Mouse (Mus musculus) CD4-positive helper T cell, adult 2 months (primary cell): ENCODE results near the gene Tbxas1.

Experiments
- DNase-seq: peaks from one replicate; pipeline ENCODE4 v3.0.0-alpha.2; 2012; ENCODE audit warnings: low read depth, missing footprints, low spot score

Gene Tbxas1

GRCm38 (mm10) chr6:38922517-38922916 is 47.3 kb downstream of the Tbxas1 start:
- no peak for DNase-seq

DNA sequence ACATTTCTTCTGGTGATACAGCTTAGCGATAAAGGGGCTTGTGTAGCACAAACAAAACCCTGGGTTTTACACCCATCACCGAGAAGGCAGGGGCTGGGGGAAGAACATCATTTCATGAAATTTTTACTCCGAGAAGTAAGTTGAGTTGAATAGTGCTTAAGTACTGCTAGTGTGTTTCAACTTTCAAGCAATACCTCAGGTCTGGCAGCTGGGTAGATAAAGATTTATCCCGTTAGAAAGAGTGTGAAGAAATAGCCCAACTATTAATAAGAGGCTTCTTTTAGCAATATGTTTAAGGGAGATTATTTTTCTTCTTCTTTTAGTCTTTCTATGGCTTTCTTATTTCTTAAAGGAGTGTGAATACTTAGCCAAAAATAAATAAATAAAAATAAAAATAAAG is 48.2 kb downstream of the Tbxas1 start:
- no peak for DNase-seq

DNA sequence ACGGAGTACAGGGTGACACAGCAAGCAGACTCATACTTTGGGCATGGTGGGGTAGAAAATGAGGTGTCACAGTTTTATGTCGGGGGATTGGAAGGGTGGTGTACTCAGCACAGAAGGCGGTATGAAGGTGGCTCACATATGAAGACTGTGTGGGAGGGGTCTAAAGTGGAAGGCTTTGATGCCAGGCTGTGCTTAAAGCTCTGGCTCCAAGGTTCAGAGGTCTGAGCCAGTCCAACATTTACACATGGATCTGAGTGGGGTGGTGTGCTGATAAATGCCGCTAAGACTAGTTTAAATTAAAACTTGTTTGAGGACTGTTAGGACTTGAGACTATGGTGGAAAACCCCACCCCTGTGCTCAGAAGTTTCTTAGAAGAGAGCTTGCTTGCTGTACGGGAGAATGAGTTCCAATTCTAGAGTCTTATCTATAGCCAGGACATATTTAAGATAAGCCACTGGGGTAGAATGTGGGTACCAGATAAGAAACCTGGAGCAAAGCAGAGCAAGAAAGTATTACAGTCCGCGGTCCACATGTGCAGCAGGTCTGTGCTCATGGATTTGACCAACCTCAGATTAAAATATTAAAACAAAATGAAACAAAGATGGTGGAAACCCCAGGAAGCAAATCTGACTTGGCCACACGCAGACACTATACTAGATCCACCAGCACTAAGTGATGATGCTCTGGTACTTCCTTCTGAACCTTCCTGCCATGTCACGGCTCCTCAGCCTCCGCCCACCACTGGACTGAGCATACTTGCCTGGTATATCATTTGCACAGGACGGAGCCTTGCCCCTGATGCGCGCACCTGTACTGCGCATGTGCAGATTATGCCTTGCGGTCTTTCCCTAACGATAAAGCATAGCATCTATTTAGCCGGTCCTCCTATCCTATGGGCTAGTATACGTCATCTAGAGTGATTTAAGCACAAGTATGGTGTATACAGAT is 48.9 kb downstream of the Tbxas1 start:
- DNase-seq, result no peak

DNA sequence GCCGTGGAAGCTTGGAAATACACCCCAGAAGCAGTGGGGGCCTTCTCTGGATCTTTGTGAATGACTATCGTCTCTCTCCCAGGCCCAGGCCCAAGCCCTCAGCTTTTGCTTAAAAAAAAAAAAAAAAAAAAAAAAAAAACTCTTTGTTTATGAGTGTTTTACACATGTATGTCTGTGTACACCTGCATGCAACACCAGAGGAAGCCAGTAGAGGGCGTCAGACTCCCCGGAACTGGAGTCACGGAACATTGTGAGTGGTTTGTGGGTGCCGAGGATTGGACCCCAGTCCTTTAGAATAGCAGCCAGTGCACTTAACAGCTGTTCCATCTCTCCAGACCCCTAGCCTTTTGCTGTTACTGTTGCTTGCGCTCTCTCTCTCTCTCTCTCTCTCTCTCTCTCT is 50.5 kb downstream of the Tbxas1 start:
- no peak for DNase-seq

GRCm38 (mm10) chr6:38926135-38926962 is 51.1 kb downstream of the Tbxas1 start:
- no peak for DNase-seq

- DNase-seq, result no peak
These were observed 51.8 kb downstream of the Tbxas1 start for GRCm38 (mm10) chr6:38926963-38927361.

DNA sequence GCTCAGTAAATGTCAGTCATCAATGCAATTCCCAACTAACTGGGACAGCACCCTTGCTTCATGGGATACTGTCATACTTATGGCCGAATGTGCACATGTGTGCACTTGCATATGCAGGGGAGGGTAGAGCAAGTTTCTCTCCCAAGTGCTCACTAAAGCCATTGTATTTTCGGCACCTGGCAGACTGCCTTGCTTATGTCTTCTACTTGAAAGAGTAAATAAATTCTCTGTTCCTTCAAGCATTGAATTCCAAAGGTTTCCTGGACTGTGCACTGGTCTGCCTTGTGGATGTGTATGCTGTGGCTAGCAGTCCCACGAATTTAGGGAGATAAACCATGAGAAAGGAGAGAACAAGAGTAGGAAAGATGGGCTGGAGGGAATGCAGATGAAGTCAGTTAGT is 53.3 kb downstream of the Tbxas1 start:
- DNase-seq, result no peak

DNA sequence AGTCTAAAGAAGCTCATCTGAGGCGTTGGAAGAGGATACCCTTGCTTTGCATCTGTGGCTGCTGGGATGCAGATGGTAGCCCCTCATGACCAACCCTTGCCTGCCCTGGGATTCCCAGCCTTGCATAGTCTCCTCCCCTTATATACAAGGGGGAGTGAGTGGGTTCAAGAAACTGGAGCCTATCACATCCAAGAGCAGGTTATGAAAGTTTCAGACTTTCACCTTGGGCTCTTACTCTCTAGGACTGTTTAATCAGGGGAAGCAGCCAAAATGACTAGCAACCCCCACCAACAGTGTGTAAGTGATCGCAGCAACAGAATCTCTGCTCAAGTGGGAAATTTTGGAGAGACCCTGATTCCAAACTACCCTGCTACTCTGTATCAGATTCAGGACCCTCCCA is 60.8 kb downstream of the Tbxas1 start:
- no peak for DNase-seq

- no peak for DNase-seq
These were observed 63.2 kb downstream of the Tbxas1 start for GRCm38 (mm10) chr6:38938421-38938820.

- no peak for DNase-seq
These were observed 63.9 kb downstream of the Tbxas1 start for GRCm38 (mm10) chr6:38939096-38939495.

DNA sequence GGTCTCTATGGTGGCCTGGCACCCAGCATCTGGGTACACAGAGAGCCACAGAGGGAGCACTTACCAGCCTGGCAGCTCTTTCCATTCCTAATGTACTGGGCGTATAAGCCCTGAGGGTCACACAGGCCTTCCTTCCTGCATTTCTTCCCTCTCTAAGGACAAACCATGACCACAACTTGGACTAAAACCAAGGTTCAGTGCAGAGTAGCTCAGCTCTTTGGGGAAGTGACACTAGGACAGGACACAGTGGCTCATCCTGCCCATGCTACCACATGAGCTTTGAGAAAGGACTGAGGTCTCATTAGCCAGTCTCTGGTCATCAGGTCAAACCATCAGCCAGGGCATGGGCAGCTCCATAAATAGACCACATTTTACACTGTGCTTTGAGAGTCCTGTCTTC is 65.8 kb downstream of the Tbxas1 start:
- no peak for DNase-seq

DNA sequence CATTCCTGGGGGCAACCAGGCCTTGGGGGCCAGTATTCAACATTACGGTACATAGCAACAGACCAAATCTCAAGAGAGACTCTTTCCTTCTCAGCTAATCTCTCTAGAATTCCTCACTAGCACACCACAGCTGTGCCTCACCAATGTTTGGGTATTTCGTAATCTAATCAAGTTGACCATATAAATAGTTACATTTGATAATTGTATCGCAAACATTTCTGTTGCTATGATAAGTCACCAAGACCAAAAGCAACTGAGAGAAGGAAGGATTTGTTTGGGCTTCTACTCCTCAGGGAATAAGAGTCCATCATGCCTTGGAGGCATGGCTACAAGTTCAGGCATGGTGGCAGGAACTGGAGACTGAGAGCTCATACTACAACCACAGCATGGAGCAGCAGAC is 67.6 kb downstream of the Tbxas1 start:
- no peak for DNase-seq

- DNase-seq, result no peak
These were observed 69.2 kb downstream of the Tbxas1 start for GRCm38 (mm10) chr6:38944392-38944791.

GRCm38 (mm10) chr6:38944826-38945225 is 69.6 kb downstream of the Tbxas1 start:
- no peak for DNase-seq

DNA sequence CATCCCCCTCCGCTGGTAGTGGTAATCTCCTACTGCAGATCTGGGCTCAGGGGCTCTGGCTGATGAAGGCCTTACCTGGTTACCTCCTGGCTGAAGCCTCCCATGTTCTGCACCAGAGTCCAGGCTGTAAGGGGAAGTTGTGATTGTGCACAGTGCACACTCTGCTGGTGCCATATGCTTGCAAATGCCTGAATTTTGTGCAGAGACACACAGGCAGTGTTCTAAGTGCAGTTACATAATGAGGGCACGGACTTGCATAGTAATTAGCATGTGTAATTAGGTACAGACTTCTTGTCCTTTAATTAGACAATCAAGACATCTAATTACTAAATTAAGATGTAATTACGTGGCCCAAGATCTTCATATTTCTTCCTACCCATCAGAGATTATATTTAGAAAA is 70.5 kb downstream of the Tbxas1 start:
- DNase-seq, result no peak

DNA sequence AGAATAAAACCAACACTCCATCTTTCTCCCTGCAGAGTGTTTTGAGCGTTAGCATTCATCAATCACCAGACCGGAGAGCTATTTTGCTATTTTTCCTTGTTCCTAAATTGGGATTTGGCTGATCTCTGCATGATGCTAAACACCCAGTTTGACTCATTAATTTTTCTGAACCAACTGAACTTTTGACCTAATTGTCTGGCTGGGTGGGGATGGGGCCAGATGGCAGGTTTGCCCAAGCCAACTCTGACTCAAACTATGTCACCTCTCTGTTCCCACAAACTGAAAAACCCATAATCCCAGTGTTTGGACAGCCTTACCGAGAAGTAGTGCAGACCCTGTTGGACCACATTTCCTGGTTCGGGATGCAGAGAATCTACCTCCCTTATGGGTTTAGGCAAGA is 72.1 kb downstream of the Tbxas1 start:
- no peak for DNase-seq

- DNase-seq, result no peak
These were observed 74.5 kb downstream of the Tbxas1 start for GRCm38 (mm10) chr6:38949683-38950161.

DNA sequence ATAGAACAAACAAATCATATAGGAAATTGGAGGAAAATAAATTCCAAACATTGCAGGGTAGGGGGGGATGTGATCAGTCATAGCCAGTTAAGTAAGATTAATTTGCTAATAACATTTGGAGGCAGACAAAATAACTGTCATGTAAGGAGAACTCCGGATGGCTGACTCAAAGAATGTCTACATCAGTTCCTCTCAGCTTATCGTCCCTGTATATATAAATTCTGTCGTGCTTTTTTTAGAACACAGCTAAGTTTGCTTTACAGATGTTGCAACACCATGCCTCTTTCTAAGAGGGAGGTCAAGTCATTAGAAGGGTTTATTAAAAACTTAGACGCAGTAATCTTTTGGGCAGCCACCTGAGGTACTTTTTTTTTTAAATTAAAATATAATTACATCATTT is 75.1 kb downstream of the Tbxas1 start:
- DNase-seq, result no peak

- no peak for DNase-seq
These were observed 75.6 kb downstream of the Tbxas1 start for GRCm38 (mm10) chr6:38950838-38951237.

- no peak for DNase-seq
These were observed 81.4 kb downstream of the Tbxas1 start for GRCm38 (mm10) chr6:38956641-38957040.

- DNase-seq, result no peak
These were observed 82.0 kb downstream of the Tbxas1 start for GRCm38 (mm10) chr6:38957246-38957645.

DNA sequence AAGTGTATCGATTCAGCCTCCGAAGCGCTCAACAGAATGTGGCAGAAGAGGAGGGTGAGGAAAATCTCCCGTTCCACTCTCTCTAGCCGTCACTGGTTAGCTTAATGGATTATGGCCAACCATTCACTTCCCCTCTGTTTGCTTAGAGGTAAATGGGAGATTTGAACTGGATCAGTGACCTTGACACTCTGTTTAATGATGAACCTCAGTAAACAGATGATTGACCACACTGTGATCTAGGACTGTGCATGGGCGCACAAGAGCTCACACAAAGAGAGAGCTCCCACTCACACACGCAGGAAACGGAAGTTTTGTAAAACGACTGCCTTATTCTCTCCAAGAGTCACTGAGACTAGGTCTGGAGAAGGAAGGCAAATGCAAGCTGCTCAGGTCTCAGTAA is 84.3 kb downstream of the Tbxas1 start:
- DNase-seq, result no peak

DNA sequence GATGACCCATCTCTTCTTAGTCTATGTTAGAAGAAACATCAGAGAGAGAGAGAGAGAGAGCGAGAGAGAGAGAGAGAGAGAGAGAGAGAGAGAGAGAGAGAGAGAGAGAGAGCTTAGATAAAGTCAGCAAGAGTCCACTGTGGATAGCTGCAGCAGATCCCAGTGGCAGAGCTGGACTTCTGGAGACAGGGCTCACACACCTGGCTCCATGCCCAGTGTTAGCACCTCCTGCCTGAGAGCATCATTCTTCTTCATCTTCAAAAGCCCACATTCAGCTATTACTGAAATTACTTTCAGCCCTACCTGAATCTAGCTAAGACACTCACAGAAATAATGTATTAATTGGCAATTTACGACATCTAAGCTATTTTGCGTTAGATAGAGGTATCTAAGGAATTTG is 85.2 kb downstream of the Tbxas1 start:
- no peak for DNase-seq
